Mouse (Mus musculus): ENCODE results near the gene Wnk2. TPM values are rescaled to one million over a fixed set of nuclear protein-coding genes. Genes with fewer than 3 reads are reported as not detected.

Wnk2 gene
- polyA plus RNA-seq, 1 experiment, result not detected

DNA sequence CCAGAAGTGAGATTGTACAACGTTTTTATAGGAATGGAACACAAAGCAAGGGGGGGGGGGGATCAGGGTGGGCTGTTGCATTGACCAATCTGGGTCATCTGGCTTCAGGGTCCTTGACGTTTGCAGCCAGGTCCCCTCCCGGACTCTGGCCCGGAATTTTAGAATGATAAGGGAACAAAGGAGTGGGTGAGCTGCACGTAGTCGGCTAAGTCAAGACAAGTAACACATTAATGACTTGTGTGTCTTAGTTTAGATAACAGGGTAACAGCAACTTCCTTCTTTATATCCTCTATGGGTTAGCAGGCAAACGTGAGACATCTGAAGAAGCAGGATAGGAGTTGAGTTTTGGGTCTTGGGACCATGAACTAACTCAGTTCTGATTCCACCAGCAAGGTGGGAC, 15.8 kb upstream of the Wnk2 start:
- Histone ChIP-seq H3K4me1 (ENCODE audit: control insufficient read depth, insufficient read depth, low read length) (0 out of 2 replicates have a peak, but pooled peaks cover 4% of the 10 kb centered on the region), H3K27ac (ENCODE audit: insufficient read depth, low read depth, low read length) (no peak overlapping the region), H3K4me3 (ENCODE audit: insufficient read depth, low read length) (no peak overlapping the region)
- TF ChIP-seq POLR2A (IDR thresholded peaks at IDR 0.05; ENCODE audit: borderline replicate concordance, low read depth, low read length) (no peak), CTCF (IDR thresholded peaks at IDR 0.05; ENCODE audit: low read depth, low read length) (no peak)

DNA sequence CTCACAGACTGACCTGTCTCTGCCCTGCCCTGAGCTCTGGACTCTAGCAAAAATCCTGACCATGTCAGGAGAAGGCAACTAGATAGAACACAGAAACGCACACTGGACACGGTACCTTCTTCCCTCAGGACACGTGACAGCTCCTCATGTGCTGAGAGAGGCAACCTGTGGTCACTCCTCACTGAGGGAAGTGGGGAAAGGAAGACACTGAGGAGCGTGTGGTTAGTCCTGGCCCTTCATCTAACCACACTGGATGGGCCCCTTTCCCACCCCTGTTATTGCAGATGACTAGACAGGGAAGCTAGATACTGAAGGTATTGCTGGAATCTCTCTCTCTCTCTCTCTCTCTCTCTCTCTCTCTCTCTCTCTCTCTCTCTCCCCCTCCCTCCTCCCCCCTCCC, 14.9 kb upstream of the Wnk2 start:
- H3K4me3 ChIP-seq (ENCODE audit: insufficient read depth, low read length), result no peak overlapping the region
- TF ChIP-seq CTCF (IDR thresholded peaks at IDR 0.05; ENCODE audit: low read depth, low read length) (no peak), POLR2A (IDR thresholded peaks at IDR 0.05; ENCODE audit: borderline replicate concordance, low read depth, low read length) (no peak)

DNA sequence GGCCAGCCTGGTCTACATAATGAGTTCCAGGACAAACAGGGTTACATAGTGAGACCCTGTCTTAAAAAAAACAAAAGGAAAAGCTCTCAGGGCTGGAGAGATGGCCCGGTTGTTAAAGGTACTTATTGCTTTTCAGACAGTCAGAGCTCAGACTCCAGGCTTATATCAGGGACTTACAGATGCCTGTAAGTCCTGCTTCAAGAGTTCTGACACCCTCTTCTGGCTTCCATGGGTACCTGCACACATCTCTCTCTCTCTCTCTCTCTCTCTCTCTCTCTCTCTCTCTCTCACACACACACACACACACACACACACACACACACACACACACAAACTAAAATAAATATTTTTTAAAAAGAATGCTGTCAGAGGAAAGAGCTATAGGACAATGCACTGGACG, 13.4 kb upstream of the Wnk2 start:
- Histone ChIP-seq H3K4me3 (ENCODE audit: insufficient read depth, low read length) (no peak overlapping the region), H3K27ac (ENCODE audit: insufficient read depth, low read depth, low read length) (no peak overlapping the region), H3K4me1 (ENCODE audit: control insufficient read depth, insufficient read depth, low read length) (no peaks in the 10 kb centered on the region)
- TF ChIP-seq CTCF (IDR thresholded peaks at IDR 0.05; ENCODE audit: low read depth, low read length), result no peak
- no peak for TF ChIP-seq POLR2A (IDR thresholded peaks at IDR 0.05; ENCODE audit: borderline replicate concordance, low read depth, low read length)

More for the DNA sequence above, 14.9 kb upstream of the Wnk2 start:
- Histone ChIP-seq H3K27ac (ENCODE audit: insufficient read depth, low read depth, low read length) (no peak overlapping the region), H3K4me1 (ENCODE audit: control insufficient read depth, insufficient read depth, low read length) (0 out of 2 replicates have a peak, but pooled peaks cover 4% of the 10 kb centered on the region)

DNA sequence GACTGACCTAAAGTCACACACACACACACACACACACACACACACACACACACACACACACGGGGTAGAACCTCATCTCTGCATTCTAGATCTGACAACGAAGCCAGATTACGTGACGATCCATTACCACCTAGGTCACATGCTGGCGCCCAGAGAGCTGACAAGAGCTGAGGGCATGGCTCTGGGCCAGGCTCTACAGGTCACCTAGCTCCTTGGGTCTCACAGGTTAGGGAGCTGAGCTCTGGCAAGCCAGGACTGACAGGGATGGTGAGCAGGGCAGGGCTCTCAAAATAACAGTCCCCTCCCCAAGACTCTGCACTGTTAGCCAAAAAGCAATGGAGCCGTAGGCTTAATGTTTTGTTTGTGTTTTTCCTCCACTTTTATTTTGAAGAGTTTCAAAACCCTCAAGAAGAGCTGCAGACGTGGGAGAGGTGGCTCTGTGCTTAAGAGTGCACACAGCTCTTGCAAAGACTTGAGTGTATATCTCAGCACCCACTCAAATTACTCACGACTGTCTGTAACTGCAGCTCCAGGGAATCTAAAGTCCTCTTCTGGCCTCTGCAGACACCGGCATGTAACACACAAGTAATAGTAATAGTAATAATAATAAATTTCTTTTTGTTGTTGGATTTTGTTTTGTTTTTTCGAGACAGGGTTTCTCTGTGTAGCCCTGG, 10.4 kb upstream of the Wnk2 start:
- H3K4me3 ChIP-seq (ENCODE audit: insufficient read depth, low read length), result no peak overlapping the region
- no peak overlapping the region for H3K27ac ChIP-seq (ENCODE audit: insufficient read depth, low read depth, low read length)
- TF ChIP-seq CTCF (IDR thresholded peaks at IDR 0.05; ENCODE audit: low read depth, low read length), result no peak
- no peak for TF ChIP-seq POLR2A (IDR thresholded peaks at IDR 0.05; ENCODE audit: borderline replicate concordance, low read depth, low read length)
- H3K4me1 ChIP-seq (ENCODE audit: control insufficient read depth, insufficient read depth, low read length), result no peaks in the 10 kb centered on the region

DNA sequence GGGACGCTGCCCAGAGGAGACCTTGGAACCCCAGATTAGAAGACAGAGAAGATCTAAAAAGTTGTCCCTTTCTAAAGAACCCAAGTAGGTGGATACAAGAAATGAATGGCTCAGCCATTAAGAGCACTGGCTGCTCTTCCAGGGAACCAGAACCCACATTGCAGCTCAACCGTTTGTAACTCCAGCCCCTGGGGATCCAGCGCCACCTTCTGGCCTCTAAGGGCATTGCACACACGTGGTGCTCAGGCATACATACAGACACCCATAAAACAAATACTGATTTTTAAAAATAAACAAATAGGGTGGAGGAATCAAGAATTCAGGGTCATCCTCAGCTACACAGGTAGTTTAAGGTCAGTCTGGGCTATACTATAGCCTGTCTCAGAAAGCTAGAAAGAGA, 8.8 kb upstream of the Wnk2 start:
- Histone ChIP-seq H3K4me3 (ENCODE audit: insufficient read depth, low read length) (no peak overlapping the region), H3K27ac (ENCODE audit: insufficient read depth, low read depth, low read length) (no peak overlapping the region), H3K4me1 (ENCODE audit: control insufficient read depth, insufficient read depth, low read length) (no peaks in the 10 kb centered on the region)
- TF ChIP-seq CTCF (IDR thresholded peaks at IDR 0.05; ENCODE audit: low read depth, low read length) (0 out of 2 replicates have a peak, but pooled peaks have one; percentile 16), POLR2A (IDR thresholded peaks at IDR 0.05; ENCODE audit: borderline replicate concordance, low read depth, low read length) (no peak)

DNA sequence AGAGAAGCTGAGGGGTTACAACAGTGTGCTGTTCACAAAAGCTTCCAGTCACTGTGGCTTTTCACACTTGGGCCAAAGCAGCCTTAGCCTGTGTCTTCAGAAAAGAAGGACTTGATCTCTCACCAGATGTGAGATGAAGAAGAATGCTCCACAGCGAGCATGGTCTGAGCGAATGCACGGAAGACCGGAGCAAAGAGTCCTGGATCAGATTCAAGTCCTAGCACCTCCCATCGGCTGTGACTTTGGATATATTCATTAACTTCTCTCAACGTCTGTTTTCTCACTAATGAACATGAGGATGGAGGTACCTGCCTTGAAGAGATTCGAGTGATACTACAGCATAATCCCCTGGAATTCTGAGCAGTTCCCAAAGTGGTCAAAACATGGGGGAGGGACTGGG, 6.8 kb upstream of the Wnk2 start:
- TF ChIP-seq CTCF (IDR thresholded peaks at IDR 0.05; ENCODE audit: low read depth, low read length), result no peak
- no peak for TF ChIP-seq POLR2A (IDR thresholded peaks at IDR 0.05; ENCODE audit: borderline replicate concordance, low read depth, low read length)
- Histone ChIP-seq H3K4me1 (ENCODE audit: control insufficient read depth, insufficient read depth, low read length) (no peaks in the 10 kb centered on the region), H3K4me3 (ENCODE audit: insufficient read depth, low read length) (no peak overlapping the region), H3K27ac (ENCODE audit: insufficient read depth, low read depth, low read length) (no peak overlapping the region)

DNA sequence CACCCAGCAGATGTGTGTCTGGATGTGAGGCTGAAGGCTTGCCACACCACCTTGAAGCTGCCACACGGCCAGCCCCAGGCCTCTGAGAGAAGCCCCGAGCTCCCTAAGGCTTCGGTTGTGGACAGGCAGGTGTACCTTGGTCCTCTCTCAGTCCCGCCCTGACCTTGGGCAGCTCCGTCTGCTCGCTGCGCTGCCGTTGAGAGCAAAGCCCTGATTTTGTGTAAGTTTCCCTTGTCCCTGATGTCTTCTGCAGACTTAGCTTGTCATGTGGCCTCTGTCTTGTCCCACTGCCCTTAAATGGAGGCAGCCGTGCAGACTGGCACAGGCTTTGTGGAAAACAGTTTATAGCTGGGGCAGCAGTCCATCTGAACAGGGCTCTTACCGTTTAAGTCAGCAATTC, 6.2 kb upstream of the Wnk2 start:
- Histone ChIP-seq H3K4me3 (ENCODE audit: insufficient read depth, low read length) (no peak overlapping the region), H3K4me1 (ENCODE audit: control insufficient read depth, insufficient read depth, low read length) (no peaks in the 10 kb centered on the region), H3K27ac (ENCODE audit: insufficient read depth, low read depth, low read length) (no peak overlapping the region)
- TF ChIP-seq CTCF (IDR thresholded peaks at IDR 0.05; ENCODE audit: low read depth, low read length) (no peak), POLR2A (IDR thresholded peaks at IDR 0.05; ENCODE audit: borderline replicate concordance, low read depth, low read length) (no peak)

DNA sequence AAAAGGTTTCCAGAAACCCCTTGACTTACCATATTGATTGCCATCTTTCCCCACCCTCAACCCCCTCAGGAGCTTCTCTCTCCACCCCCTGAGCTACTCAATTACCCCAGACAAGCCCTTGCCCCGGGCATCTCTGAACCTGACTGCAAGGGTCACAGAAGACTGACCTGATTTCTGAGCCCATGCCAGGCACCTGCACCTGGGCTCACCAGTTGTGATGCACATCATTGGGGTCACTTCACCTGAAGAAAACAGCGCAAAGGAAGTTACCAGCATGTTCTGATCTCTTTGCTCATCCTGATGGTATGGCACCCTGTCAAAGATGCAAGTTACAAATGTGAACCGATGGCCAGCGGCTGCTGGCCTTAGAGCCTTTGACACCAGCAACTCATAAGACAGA, 873 bp upstream of the Wnk2 start:
- Histone ChIP-seq H3K4me1 (ENCODE audit: control insufficient read depth, insufficient read depth, low read length) (no peaks in the 10 kb centered on the region), H3K4me3 (ENCODE audit: insufficient read depth, low read length) (no peak overlapping the region), H3K27ac (ENCODE audit: insufficient read depth, low read depth, low read length) (no peak overlapping the region)
- TF ChIP-seq POLR2A (IDR thresholded peaks at IDR 0.05; ENCODE audit: borderline replicate concordance, low read depth, low read length) (no peak), CTCF (IDR thresholded peaks at IDR 0.05; ENCODE audit: low read depth, low read length) (no peak)

DNA sequence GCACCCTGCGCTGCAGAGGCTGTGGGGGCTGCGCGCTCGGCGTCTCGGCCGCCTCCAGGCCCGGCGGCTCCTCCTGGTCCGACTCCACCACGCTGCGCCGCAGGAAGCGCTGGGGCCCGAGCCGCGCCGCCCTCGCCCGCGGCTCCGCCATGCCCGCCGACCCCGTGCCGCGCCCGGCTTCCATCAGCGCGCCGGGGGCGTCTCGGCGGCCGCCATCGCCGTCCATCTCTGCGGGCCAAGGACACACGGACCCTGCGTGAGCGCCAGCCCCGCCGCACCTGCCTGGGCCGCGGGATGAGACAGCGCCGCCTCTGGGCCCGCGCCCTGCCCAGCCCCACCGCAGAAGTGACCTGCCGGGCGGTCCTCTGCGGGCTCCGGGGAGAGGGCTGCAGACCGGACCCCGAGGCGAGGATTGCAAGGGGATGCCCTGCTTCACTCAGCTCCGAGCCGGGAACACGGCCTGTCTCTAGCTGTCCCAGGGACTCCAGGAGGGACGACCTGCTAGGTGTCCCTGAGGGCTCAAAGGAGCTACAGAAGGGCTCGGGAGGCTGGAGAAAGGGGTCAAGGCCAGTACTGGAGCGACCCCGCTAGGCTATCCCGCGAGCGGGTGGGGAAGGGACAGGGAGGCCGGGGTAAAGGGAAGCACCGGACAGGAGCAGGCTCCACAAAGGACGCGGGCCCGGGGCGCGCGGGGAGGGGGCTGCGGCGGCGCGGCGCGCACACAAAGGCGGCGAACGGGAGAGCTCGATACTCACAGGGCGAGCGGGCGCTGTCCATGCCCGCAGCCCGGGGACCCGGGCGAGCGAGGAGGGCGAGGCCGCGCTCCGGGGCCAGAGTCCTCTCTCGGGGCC, 582 bp downstream of the Wnk2 start:
- H3K4me3 ChIP-seq (ENCODE audit: insufficient read depth, low read length), result peak overlapping the region; percentile 31
- H3K4me1 ChIP-seq (ENCODE audit: control insufficient read depth, insufficient read depth, low read length), result no peaks in the 10 kb centered on the region
- TF ChIP-seq CTCF (IDR thresholded peaks at IDR 0.05; ENCODE audit: low read depth, low read length), result no peak
- no peak for TF ChIP-seq POLR2A (IDR thresholded peaks at IDR 0.05; ENCODE audit: borderline replicate concordance, low read depth, low read length)
- no peak overlapping the region for H3K27ac ChIP-seq (ENCODE audit: insufficient read depth, low read depth, low read length)

DNA sequence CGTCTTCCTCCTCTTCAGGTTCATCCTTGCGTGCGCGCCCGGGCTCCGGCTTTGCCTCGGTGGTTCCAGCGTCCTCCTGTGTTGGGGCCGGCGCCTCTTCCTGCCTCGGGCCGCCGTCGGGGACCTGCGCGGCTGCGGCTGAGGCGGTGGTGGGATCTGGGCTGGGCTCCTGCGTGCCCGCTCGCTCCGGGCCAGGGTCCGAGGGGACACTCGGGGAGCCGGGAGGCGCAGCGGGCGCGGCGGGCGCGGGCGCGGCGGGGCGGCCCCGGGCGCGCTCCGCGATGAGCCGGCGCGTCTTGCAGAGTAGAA, 1.2 kb downstream of the Wnk2 start:
- no peak overlapping the region for H3K27ac ChIP-seq (ENCODE audit: insufficient read depth, low read depth, low read length)
- no peaks in the 10 kb centered on the region for H3K4me1 ChIP-seq (ENCODE audit: control insufficient read depth, insufficient read depth, low read length)
- no peak for TF ChIP-seq POLR2A (IDR thresholded peaks at IDR 0.05; ENCODE audit: borderline replicate concordance, low read depth, low read length)
- no peak for TF ChIP-seq CTCF (IDR thresholded peaks at IDR 0.05; ENCODE audit: low read depth, low read length)
- no peak overlapping the region for H3K4me3 ChIP-seq (ENCODE audit: insufficient read depth, low read length)

Data from bone marrow macrophage, adult 2 months (primary cell).